Mouse (Mus musculus) olfactory bulb, adult 2 months (tissue): ENCODE measurements around the gene Pla2g2f.

Source experiments
- CTCF ChIP-seq: fragments of 200-500 bp; IDR thresholded peaks from 2 replicates; pipeline ENCODE4 v1.5.1; 2012; ENCODE audit warnings: low read depth, mild to moderate bottlenecking, low read length, moderate library complexity; ENCODE audit not compliant: insufficient read depth
- POLR2A ChIP-seq: fragments of 200-500 bp; IDR thresholded peaks from 2 replicates; pipeline ENCODE4 v1.6.1; 2012; ENCODE audit warnings: mild to moderate bottlenecking, low read depth, low read length, moderate library complexity; ENCODE audit not compliant: insufficient read depth

DNA sequence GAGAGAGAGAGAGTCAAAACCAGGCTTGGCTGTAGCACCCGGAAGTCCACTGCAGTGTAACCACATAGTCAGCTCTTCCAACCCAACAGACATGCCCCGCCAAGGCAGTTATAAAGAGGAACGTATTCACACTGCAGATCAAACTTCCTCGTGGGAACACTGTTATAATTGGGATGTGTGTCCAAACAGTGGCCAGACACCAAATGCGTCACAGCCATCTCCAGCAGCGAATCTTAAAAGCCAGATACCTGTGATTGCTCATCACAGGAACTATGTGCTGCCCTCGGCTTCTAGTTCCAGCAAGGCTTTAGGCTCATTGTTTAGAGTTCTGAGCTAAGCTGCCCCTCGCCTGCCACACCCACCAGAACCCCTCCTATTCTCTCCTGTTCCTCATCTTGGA lies 54.9 kb downstream of the Pla2g2f start:
- TF ChIP-seq CTCF: no peak
- no peak for TF ChIP-seq POLR2A
